Mouse (Mus musculus): ENCODE measurements around the gene Drap1. TPM values are rescaled to one million over a fixed set of nuclear protein-coding genes. Genes with fewer than 3 reads are reported as not detected.

The Drap1 gene
- polyA plus RNA-seq, 1 experiment, result not detected

DNA sequence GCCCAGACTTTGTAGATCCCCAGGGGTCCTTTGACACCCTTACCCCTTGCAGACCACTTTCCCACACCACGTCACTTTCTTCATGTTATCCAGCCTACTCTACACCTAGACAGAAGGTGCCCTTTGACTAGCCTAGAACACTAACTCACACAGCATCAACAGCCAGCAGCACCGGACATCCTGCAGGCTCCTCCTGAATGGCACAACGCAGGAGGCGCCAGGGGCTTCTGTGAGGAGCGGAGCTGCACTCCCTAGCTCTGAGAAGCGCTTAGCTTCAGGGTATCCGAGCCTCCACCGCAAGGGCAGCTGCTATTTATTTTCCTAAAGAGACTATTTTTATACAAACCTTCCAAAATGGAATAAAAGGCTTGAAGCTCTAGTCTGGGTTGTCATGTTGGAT, 30.8 kb upstream of the Drap1 start:
- Histone ChIP-seq H3K4me3 (ENCODE audit: insufficient read depth, low read depth, low read length) (peak overlapping the region; percentile 34), H3K4me1 (ENCODE audit: control insufficient read depth, insufficient read depth, low read length) (peaks cover 30% of the 10 kb centered on the region), H3K27ac (ENCODE audit: insufficient read depth, low read depth, low read length) (no peak overlapping the region)
- 18% methylated on average over 8 of the region's 8 CpGs for WGBS
- TF ChIP-seq POLR2A (IDR thresholded peaks at IDR 0.05; ENCODE audit: insufficient read depth, low read depth, low read length), result no peak
- no peak for TF ChIP-seq CTCF (IDR thresholded peaks at IDR 0.05; ENCODE audit: insufficient read depth, low read depth, low read length)

- 70% methylated on average over 12 of the region's 12 CpGs for WGBS
- H3K4me3 ChIP-seq (ENCODE audit: insufficient read depth, low read depth, low read length), result peak overlapping the region; percentile 12; the same call in 1 of the 2 replicates
- TF ChIP-seq CTCF (IDR thresholded peaks at IDR 0.05; ENCODE audit: insufficient read depth, low read depth, low read length) (no peak), POLR2A (IDR thresholded peaks at IDR 0.05; ENCODE audit: insufficient read depth, low read depth, low read length) (no peak)
These were observed 30.3 kb upstream of the Drap1 start for GRCm38 (mm10) chr19:5455037-5455436.

DNA sequence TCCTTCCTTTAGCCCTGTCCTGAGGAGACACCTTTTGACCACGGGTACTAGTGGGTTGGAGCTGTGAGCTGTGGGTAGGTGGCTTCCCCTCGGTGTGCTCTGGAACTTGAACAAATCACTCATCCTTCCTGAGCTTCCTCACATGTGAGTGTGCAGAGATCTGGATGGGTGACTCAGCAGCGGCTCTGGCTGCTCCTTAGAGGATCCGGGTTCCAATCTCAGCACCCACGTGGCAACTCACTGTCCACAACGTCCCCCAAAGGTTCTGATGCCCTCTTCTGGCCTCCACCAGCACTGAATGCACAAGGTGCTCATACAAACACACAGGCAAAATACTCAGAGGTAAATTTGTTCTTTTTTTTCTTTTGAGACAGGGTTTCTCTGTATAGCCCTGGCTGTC, 27.0 kb upstream of the Drap1 start:
- peaks cover 37% of the 10 kb centered on the region for H3K4me1 ChIP-seq (ENCODE audit: control insufficient read depth, insufficient read depth, low read length)
- H3K4me3 ChIP-seq (ENCODE audit: insufficient read depth, low read depth, low read length), result no peak overlapping the region
- 72% methylated on average over 6 of the region's 6 CpGs for WGBS
- H3K27ac ChIP-seq (ENCODE audit: insufficient read depth, low read depth, low read length), result no peak overlapping the region
- TF ChIP-seq POLR2A (IDR thresholded peaks at IDR 0.05; ENCODE audit: insufficient read depth, low read depth, low read length), result no peak
- TF ChIP-seq CTCF (IDR thresholded peaks at IDR 0.05; ENCODE audit: insufficient read depth, low read depth, low read length), result no peak

More at GRCm38 (mm10) chr19:5455037-5455436, 30.3 kb upstream of the Drap1 start:
- Histone ChIP-seq H3K4me1 (ENCODE audit: control insufficient read depth, insufficient read depth, low read length) (peaks cover 30% of the 10 kb centered on the region), H3K27ac (ENCODE audit: insufficient read depth, low read depth, low read length) (no peak overlapping the region)

DNA sequence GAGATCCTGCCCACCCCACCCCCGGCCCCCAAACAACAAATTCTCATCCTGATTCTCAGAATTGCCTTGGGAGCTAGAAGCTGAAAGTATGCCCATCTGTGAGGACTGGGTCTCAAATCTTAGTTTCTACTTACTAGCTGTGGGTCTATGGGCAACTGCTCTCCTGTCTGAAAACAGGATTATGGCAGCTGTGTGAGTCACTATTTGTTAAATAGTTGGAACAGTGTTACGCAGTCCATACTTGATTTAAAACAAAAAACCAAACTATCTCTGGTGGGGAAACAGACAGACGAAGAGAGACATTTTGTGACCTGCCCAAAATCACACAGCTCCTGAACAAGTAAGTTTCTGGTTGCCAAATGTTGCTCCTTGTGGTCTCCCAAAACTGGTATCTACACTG, 24.9 kb upstream of the Drap1 start:
- H3K4me3 ChIP-seq (ENCODE audit: insufficient read depth, low read depth, low read length), result no peak overlapping the region
- no peak for TF ChIP-seq POLR2A (IDR thresholded peaks at IDR 0.05; ENCODE audit: insufficient read depth, low read depth, low read length)
- TF ChIP-seq CTCF (IDR thresholded peaks at IDR 0.05; ENCODE audit: insufficient read depth, low read depth, low read length), result no peak
- H3K4me1 ChIP-seq (ENCODE audit: control insufficient read depth, insufficient read depth, low read length), result peaks cover 22% of the 10 kb centered on the region
- 86% methylated on average over 3 of the region's 3 CpGs for WGBS
- no peak overlapping the region for H3K27ac ChIP-seq (ENCODE audit: insufficient read depth, low read depth, low read length)

DNA sequence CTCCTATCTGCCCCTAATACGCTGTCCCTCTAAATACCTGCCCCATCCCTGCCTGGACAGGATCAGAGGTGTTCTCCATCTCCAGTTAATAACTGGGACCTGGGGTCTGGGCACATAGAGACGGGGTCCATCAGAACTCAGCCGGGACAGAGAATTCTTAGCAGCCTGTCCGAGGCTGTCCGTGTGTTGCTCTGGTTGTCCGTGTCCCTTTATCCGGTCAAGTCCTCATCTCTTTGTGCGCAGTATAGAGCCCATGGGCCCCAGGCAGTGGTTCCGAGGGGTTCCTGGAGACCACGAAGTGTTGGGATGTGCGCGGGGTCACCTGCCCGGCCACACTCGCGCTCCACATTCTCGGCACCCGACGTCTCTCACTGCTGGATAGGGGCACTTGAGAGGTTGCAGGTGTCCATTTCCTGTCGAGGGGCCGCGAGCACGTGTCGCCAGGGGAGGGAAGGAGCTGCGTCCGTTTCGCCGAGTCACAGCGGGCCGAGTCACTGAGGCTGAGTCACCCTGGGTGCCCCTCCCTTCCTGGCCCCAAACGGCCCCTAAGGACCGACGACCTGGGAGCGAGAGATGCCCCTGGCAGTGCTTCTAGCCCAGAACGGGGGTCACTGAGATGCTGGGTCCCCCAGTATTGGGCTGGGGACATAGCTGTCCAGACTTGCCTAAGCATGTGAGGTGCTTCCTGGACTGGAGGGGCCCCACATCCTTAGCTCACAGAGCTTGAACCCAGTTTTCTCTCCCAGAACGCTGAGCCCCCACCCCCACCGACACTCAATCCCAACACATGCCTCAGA, 23.8 kb upstream of the Drap1 start:
- 8% methylated on average over 36 of the region's 36 CpGs for WGBS
- Histone ChIP-seq H3K4me3 (ENCODE audit: insufficient read depth, low read depth, low read length) (peak overlapping the region; percentile 58; the same call in 1 of the 2 replicates), H3K27ac (ENCODE audit: insufficient read depth, low read depth, low read length) (no peak overlapping the region), H3K4me1 (ENCODE audit: control insufficient read depth, insufficient read depth, low read length) (peaks cover 15% of the 10 kb centered on the region)
- no peak for TF ChIP-seq CTCF (IDR thresholded peaks at IDR 0.05; ENCODE audit: insufficient read depth, low read depth, low read length)
- TF ChIP-seq POLR2A (IDR thresholded peaks at IDR 0.05; ENCODE audit: insufficient read depth, low read depth, low read length), result no peak

DNA sequence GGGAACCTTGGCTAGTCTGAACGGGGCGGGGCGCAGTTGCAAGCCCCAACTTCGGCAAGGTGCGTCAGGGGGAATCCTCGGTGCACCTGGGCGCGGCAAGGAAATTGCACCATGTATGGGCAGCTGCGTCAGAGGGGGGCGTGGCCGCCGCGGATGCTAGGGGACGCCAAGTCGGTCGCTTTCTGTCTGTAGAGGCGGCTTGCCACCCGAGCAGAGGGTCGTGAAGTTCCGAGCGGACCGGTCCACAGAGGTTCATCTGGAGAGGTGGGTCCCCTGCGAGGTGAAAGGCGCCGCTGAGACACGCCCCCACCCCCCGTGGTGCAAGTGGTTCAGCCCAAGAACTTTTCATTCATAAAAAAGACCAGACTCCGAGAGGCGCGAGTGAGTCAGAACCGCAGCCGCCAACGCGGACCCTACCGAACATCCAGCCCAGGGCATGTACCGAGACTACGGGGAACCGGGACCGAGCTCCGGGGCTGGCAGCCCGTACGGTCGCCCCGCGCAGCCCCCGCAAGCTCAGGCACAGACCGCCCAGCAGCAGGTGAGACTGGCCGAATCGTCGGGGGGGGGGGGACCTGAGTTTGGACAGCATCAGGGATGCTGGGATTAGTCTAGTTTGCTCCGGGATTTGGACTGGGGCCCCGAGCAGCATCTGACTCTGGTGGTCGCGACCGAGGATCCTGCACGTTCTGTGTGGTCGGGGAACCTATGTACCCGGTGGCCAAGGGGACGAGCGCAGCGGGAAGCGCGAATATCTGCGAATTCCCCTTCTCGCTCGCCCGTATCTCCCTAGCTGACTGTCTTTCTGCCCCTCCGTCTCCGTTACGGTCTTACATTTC, 23.0 kb upstream of the Drap1 start, which contains the start of gene Fosl1:
Gene Fosl1 (plus strand): TSS at position 33 of the 839 bp plus-strand sequence.
- peaks cover 15% of the 10 kb centered on the region for H3K4me1 ChIP-seq (ENCODE audit: control insufficient read depth, insufficient read depth, low read length)
- H3K27ac ChIP-seq (ENCODE audit: insufficient read depth, low read depth, low read length), result no peak within 1 kb of the TSS
- 1% methylated on average over 70 of the region's 70 CpGs for WGBS
- TF ChIP-seq POLR2A (IDR thresholded peaks at IDR 0.05; ENCODE audit: insufficient read depth, low read depth, low read length) (no peak), CTCF (IDR thresholded peaks at IDR 0.05; ENCODE audit: insufficient read depth, low read depth, low read length) (no peak)
- peak within 1 kb of the TSS; percentile 58 for H3K4me3 ChIP-seq (ENCODE audit: insufficient read depth, low read depth, low read length)

DNA sequence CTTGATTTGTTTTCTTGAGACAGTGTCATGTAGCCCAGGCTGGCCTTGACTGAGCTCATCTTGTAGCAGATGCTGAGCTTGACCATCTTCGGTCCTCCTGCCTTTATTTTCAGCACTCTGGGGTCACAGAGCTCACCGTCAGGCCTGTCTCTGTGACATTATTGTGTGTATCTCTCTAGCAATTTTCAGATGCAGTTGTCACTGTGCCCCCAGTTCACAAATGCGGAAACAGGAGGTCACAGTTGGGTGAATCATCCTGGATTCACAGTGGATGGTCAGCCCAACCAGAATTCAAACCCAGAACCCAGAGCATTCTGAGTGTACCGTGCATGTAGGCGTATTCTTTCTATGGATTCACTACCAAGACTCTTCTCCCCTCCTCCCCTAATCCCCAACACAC, 21.0 kb upstream of the Drap1 start:
- TF ChIP-seq CTCF (IDR thresholded peaks at IDR 0.05; ENCODE audit: insufficient read depth, low read depth, low read length) (no peak), POLR2A (IDR thresholded peaks at IDR 0.05; ENCODE audit: insufficient read depth, low read depth, low read length) (no peak)
- WGBS, result 96% methylated on average over 5 of the region's 5 CpGs
- H3K27ac ChIP-seq (ENCODE audit: insufficient read depth, low read depth, low read length), result no peak overlapping the region
- peaks cover 15% of the 10 kb centered on the region for H3K4me1 ChIP-seq (ENCODE audit: control insufficient read depth, insufficient read depth, low read length)
- H3K4me3 ChIP-seq (ENCODE audit: insufficient read depth, low read depth, low read length), result no peak overlapping the region

GRCm38 (mm10) chr19:5444954-5445353, 20.2 kb upstream of the Drap1 start:
- 51% methylated on average over 7 of the region's 7 CpGs for WGBS
- H3K4me1 ChIP-seq (ENCODE audit: control insufficient read depth, insufficient read depth, low read length), result peaks cover 15% of the 10 kb centered on the region
- no peak overlapping the region for H3K27ac ChIP-seq (ENCODE audit: insufficient read depth, low read depth, low read length)
- TF ChIP-seq POLR2A (IDR thresholded peaks at IDR 0.05; ENCODE audit: insufficient read depth, low read depth, low read length), result no peak
- no peak for TF ChIP-seq CTCF (IDR thresholded peaks at IDR 0.05; ENCODE audit: insufficient read depth, low read depth, low read length)
- H3K4me3 ChIP-seq (ENCODE audit: insufficient read depth, low read depth, low read length), result no peak overlapping the region

All from olfactory bulb, adult 2 months (tissue).